Mouse (Mus musculus): Measurements from ENCODE around the gene Gm20905. TPM values are rescaled to one million over a fixed set of nuclear protein-coding genes. Genes with fewer than 3 reads are reported as not detected.
"Not testable (repeated sequence)": the region's sequence is repeated elsewhere in the genome, so short reads cannot be mapped to it uniquely, and the experiment has no call there.

The Gm20905 gene
- polyA plus RNA-seq (2015; fragmentation: Nextera tagmentation; extraction: Ambion mirVana): not detected in 2 replicates

- no CpG with 5 or more reads among the region's 6 CpGs for WGBS
- H3K4me3 ChIP-seq (ENCODE audit: low read depth, low read length); H3K27me3 ChIP-seq (ENCODE audit: control insufficient read depth, insufficient read depth, low read depth, low read length); H3K36me3 ChIP-seq (ENCODE audit: control insufficient read depth, insufficient read depth, low read length); H3K27ac ChIP-seq (ENCODE audit: low read length); H3K4me1 ChIP-seq (ENCODE audit: control insufficient read depth, insufficient read depth, low read length); H3K9me3 ChIP-seq (replicated peaks; ENCODE audit: control insufficient read depth, low read length, poor library complexity, severe bottlenecking); H3K4me2 ChIP-seq (ENCODE audit: low read length); H3K9ac ChIP-seq (ENCODE audit: low read depth, low read length); ATAC-seq: not testable (repeated sequence)
These were observed at the start of gene Gm20905 for GRCm38 (mm10) chrY:37259503-37259902. Gm20905 (minus strand) TSS chrY:37259603.
